In the genomic region with DNA sequence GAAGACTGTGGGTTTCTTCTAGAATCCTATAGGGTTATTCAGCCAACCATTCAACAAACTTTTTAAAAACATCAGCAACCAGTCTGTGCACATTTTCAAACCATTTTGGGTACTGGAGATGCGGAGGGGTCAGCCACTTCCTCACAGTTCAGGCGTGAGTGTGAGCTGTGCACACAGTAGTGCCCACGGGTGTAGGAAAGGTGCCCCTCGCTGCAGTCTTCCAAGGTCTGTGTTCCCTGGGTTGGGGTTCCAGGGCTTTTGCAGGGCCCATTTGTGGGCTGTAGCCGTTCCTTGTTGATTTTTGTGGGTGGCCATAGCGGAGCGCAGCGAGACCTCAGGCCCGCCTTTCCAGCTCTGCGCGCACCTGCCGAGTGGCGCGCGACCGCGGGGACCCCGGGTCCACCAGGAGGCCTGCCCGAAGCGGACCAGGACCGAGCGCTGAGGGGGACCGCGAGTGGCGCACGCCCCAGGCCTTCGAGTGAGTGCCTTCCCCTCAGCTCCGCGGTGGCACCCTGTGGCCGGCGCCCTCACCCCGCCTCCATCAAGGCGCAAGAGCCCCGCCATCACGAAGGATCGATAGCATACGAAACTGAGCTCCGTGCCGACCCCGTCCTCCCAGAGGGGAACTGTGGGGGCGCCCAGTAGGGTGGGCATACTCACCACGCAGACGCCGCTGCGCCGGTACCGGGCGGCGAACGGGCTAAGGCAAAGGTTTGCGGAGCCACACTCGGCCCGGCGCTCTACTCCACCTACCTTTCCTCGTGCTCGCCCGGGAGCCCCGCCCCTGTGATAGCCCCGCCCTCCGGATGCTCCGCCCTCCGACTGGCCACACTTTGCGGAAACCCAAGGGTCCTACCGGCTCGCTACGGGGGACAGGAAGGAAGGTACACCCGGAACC, we compare ENCODE assay signal across 8 mouse cellular contexts. TPM values are rescaled to one million over a fixed set of nuclear protein-coding genes. Genes with fewer than 3 reads are reported as not detected.
DNase-seq lines count a peak whose midpoint lies in the region; ATAC-seq and TF ChIP-seq lines count a peak whose summit lies in the region.

A gene (minus strand): TSS at position 780 of the 898 bp plus-strand sequence.

- TF ChIP-seq CTCF in bone marrow, adult 2 months (IDR thresholded peaks at IDR 0.05; ENCODE audit: control insufficient read depth, insufficient read depth, low read length) = no peak; the same call in 1 of the 2 replicates
- TF ChIP-seq CTCF in embryonic fibroblast, embryonic 13.5 days (IDR thresholded peaks at IDR 0.05; ENCODE audit: borderline replicate concordance, insufficient read depth, low read length) = no peak

- peaks cover 8% of the 10 kb centered on the region for H3K4me1 ChIP-seq in bone marrow, adult 2 months (ENCODE audit: control insufficient read depth, insufficient read depth, low read length)
- peaks cover 2% of the 10 kb centered on the region; the same call in 1 of the 2 replicates for H3K4me1 ChIP-seq in embryonic fibroblast, embryonic 13.5 days (ENCODE audit: control insufficient read depth, insufficient read depth, low read length)
- peaks cover 35% of the 10 kb centered on the region for H3K4me1 ChIP-seq in heart, embryonic 10.5 days
- H3K4me1 ChIP-seq in kidney, embryonic 14.5 days (ENCODE audit: control insufficient read depth, insufficient read depth, low read length) = no peaks in the 10 kb centered on the region; the same call in 1 of the 2 replicates
- peaks cover 8% of the 10 kb centered on the region for H3K4me1 ChIP-seq in limb, embryonic 14.5 days (ENCODE audit: control insufficient read depth, insufficient read depth, low read length)
- H3K4me1 ChIP-seq in midbrain, embryonic 16.5 days (ENCODE audit: control insufficient read depth, insufficient read depth, low read length) = peaks cover 10% of the 10 kb centered on the region

- DNase-seq in B cell, adult 2 months = peak; percentile 98 to 99
- DNase-seq in heart, embryonic 10.5 days (ENCODE audit: low spot score) = peak; percentile 97
- peak; percentile 67 for DNase-seq in limb, embryonic 14.5 days (ENCODE audit: low spot score)
- peak; percentile 97 for DNase-seq in spleen, postnatal 10 days (ENCODE audit: low spot score in 2 of 2)

- peak within 1 kb of the TSS; percentile 73 for H3K4me3 ChIP-seq in bone marrow, adult 2 months (replicated peaks; ENCODE audit: control insufficient read depth, low read depth, low read length)
- H3K4me3 ChIP-seq in embryonic fibroblast, embryonic 13.5 days (ENCODE audit: insufficient read depth, low read length) = peak within 1 kb of the TSS; percentile 61
- H3K4me3 ChIP-seq in heart, embryonic 10.5 days = peak within 1 kb of the TSS; percentile 76
- peak within 1 kb of the TSS; percentile 67 for H3K4me3 ChIP-seq in kidney, embryonic 14.5 days (ENCODE audit: low read length)
- peak within 1 kb of the TSS; percentile 54 for H3K4me3 ChIP-seq in limb, embryonic 14.5 days (replicated peaks; ENCODE audit: low read length)
- peak within 1 kb of the TSS; percentile 63 for H3K4me3 ChIP-seq in midbrain, embryonic 16.5 days (ENCODE audit: low read depth, low read length)

- H3K4me2 ChIP-seq in kidney, embryonic 14.5 days (replicated peaks; ENCODE audit: low read depth, low read length) = peak within 1 kb of the TSS; percentile 97
- H3K4me2 ChIP-seq in limb, embryonic 14.5 days (replicated peaks; ENCODE audit: low read depth, low read length, severe bottlenecking) = peak within 1 kb of the TSS; percentile 88
- H3K4me2 ChIP-seq in midbrain, embryonic 16.5 days (ENCODE audit: low read length) = peak within 1 kb of the TSS; percentile 82

- peak within 1 kb of the TSS; percentile 69 for H3K9ac ChIP-seq in kidney, embryonic 14.5 days (ENCODE audit: low read depth, low read length)
- peak within 1 kb of the TSS; percentile 54 for H3K9ac ChIP-seq in limb, embryonic 14.5 days (ENCODE audit: low read depth, low read length, severe bottlenecking)
- peak within 1 kb of the TSS; percentile 76 for H3K9ac ChIP-seq in midbrain, embryonic 16.5 days (ENCODE audit: low read depth, low read length)

- H3K9me3 ChIP-seq in heart, embryonic 10.5 days = no peaks in the 10 kb centered on the region
- no peaks in the 10 kb centered on the region for H3K9me3 ChIP-seq in kidney, embryonic 14.5 days (ENCODE audit: control insufficient read depth, low read length)
- H3K9me3 ChIP-seq in limb, embryonic 14.5 days (ENCODE audit: control insufficient read depth, low read length) = no peaks in the 10 kb centered on the region
- H3K9me3 ChIP-seq in midbrain, embryonic 16.5 days (replicated peaks; ENCODE audit: control insufficient read depth, low read length, poor library complexity, severe bottlenecking) = 0 out of 2 replicates have a peak, but pooled peaks cover 1% of the 10 kb centered on the region

- peak; percentile 91 for ATAC-seq in kidney, embryonic 14.5 days (ENCODE audit: low FRiP score, low TSS enrichment)
- peak; percentile 90 for ATAC-seq in limb, embryonic 14.5 days (ENCODE audit: low FRiP score, low read depth)
- ATAC-seq in midbrain, embryonic 16.5 days = peak; percentile 90

- H3K36me3 ChIP-seq in heart, embryonic 10.5 days = no peaks in the 10 kb centered on the region
- H3K36me3 ChIP-seq in kidney, embryonic 14.5 days (ENCODE audit: control insufficient read depth, insufficient read depth, low read length) = no peaks in the 10 kb centered on the region
- H3K36me3 ChIP-seq in limb, embryonic 14.5 days (ENCODE audit: control insufficient read depth, insufficient read depth, low read length) = no peaks in the 10 kb centered on the region
- no peaks in the 10 kb centered on the region for H3K36me3 ChIP-seq in midbrain, embryonic 16.5 days (ENCODE audit: control insufficient read depth, insufficient read depth, low read length)

- peak; percentile 25; the same call in 1 of the 2 replicates for TF ChIP-seq POLR2A in bone marrow, adult 2 months (IDR thresholded peaks at IDR 0.05; ENCODE audit: borderline replicate concordance, control insufficient read depth, low read depth, low read length)
- TF ChIP-seq POLR2A in embryonic fibroblast, embryonic 13.5 days (IDR thresholded peaks at IDR 0.05; ENCODE audit: low read depth, low read length) = peak; percentile 55
- no peak for TF ChIP-seq POLR2A in limb, embryonic 14.5 days (IDR thresholded peaks at IDR 0.05; ENCODE audit: borderline replicate concordance, extremely low read depth, insufficient read depth, insufficient read length)

- H3K27me3 ChIP-seq in heart, embryonic 10.5 days (ENCODE audit: insufficient read depth, poor library complexity, severe bottlenecking) = peaks cover 15% of the 10 kb centered on the region
- no peaks in the 10 kb centered on the region for H3K27me3 ChIP-seq in kidney, embryonic 14.5 days (ENCODE audit: control insufficient read depth, insufficient read depth, low read length)
- no peaks in the 10 kb centered on the region for H3K27me3 ChIP-seq in limb, embryonic 14.5 days (ENCODE audit: control insufficient read depth, insufficient read depth, low read length)
- 0 out of 2 replicates have a peak, but pooled peaks cover 2% of the 10 kb centered on the region for H3K27me3 ChIP-seq in midbrain, embryonic 16.5 days (ENCODE audit: control insufficient read depth, insufficient read depth, low read depth, low read length)

- WGBS in bone marrow, adult 2 months = under 1% methylated on average over 67 of the region's 67 CpGs
- 1% methylated on average over 67 of the region's 67 CpGs for WGBS in heart, embryonic 10.5 days
- 1% methylated on average over 65 of the region's 67 CpGs for WGBS in kidney, embryonic 14.5 days
- WGBS in limb, embryonic 14.5 days = 2% methylated on average over 62 of the region's 67 CpGs
- under 1% methylated on average over 66 of the region's 67 CpGs for WGBS in midbrain, embryonic 16.5 days

- peak within 1 kb of the TSS; percentile 83 for H3K27ac ChIP-seq in bone marrow, adult 2 months (ENCODE audit: control insufficient read depth, insufficient read depth, low read depth, low read length, poor library complexity)
- peak within 1 kb of the TSS; percentile 83 for H3K27ac ChIP-seq in embryonic fibroblast, embryonic 13.5 days (ENCODE audit: insufficient read depth, low read length)
- H3K27ac ChIP-seq in heart, embryonic 10.5 days = peak within 1 kb of the TSS; percentile 80
- H3K27ac ChIP-seq in kidney, embryonic 14.5 days (ENCODE audit: low read depth, low read length) = no peak within 1 kb of the TSS
- no peak within 1 kb of the TSS for H3K27ac ChIP-seq in limb, embryonic 14.5 days (replicated peaks; ENCODE audit: low read depth, low read length)
- H3K27ac ChIP-seq in midbrain, embryonic 16.5 days (ENCODE audit: low read length) = peak within 1 kb of the TSS; percentile 44

RNA-seq across cellular contexts. Expression of the gene that starts here (rescaled TPM):
- polyA plus RNA-seq in bone marrow, adult 2 months (2011; ENCODE audit: insufficient read depth, insufficient read length, low replicate concordance, missing spikeins) = 11.4 and 20.4 TPM in 2 replicates
- 21.7 TPM in 2 replicates for polyA plus RNA-seq in embryonic fibroblast, embryonic 13.5 days (2011; ENCODE audit: insufficient read length, low read depth, missing spikeins)
- polyA plus RNA-seq in heart, embryonic 10.5 days (2016; fragmentation: Nextera tagmentation; extraction: Ambion mirVana) = 12.7 and 16.5 TPM in 2 replicates
- polyA plus RNA-seq in kidney, embryonic 14.5 days (2014; fragmentation: Nextera tagmentation; extraction: Ambion mirVana) = 19.6 and 25.1 TPM in 2 replicates
- 11.1 TPM in 2 replicates for polyA plus RNA-seq in limb, embryonic 14.5 days (2012; rRNA removed)
- polyA plus RNA-seq in limb, embryonic 14.5 days (2014; fragmentation: Nextera tagmentation; extraction: Ambion mirVana) = 17.0 and 18.2 TPM in 2 replicates
- polyA plus RNA-seq in midbrain, embryonic 16.5 days (2015; fragmentation: Nextera tagmentation; extraction: Ambion mirVana) = 49.3 and 51.5 TPM in 2 replicates

Comparison
In these comparisons a context has a peak if more than half of its experiments do, and no peak if none do; other contexts are left out.
1. H3K27ac ChIP-seq: peak in bone marrow, adult 2 months (single experiment), embryonic fibroblast, embryonic 13.5 days (single experiment), heart, embryonic 10.5 days (single experiment) and midbrain, embryonic 16.5 days (single experiment); none in kidney, embryonic 14.5 days (single experiment) and limb, embryonic 14.5 days (single experiment).
2. Peak in every context shown above with its lines, with median percentiles within 50 percentile points of each other: DNase-seq, H3K4me3 ChIP-seq, ATAC-seq, H3K4me2 ChIP-seq and H3K9ac ChIP-seq.